Mouse (Mus musculus) kidney, postnatal 0 days (tissue): ENCODE results near the gene Adcy7. TPM values are rescaled to one million over a fixed set of nuclear protein-coding genes. Genes with fewer than 3 reads are reported as not detected.

Experiments
- ATAC-seq: fragments of 200-750 bp; cut with Nextera tagmentation; replicated peaks from 2 replicates; pipeline ENCODE4 v1.8.0; 2017; ENCODE audit warnings: low read depth, moderate number of reproducible peaks, moderate TSS enrichment, moderate library complexity; ENCODE audit not compliant: low FRiP score
- DNase-seq: peaks from one replicate; pipeline ENCODE4 v3.0.0-alpha.2; 2016; ENCODE audit warnings: low spot score
- H3K27ac ChIP-seq: fragments of 300-500 bp; sonication (generic); 2 replicates; pipeline ENCODE4 v1.5.1; 2014; ENCODE audit warnings: mild to moderate bottlenecking
- H3K27me3 ChIP-seq: fragments of 300-500 bp; sonication (generic); 2 replicates; pipeline ENCODE4 v1.6.1; 2014; ENCODE audit warnings: low read length, mixed read lengths; ENCODE audit not compliant: insufficient read depth
- H3K36me3 ChIP-seq: fragments of 300-500 bp; sonication (generic); 2 replicates; pipeline ENCODE4 v1.6.1; 2014; ENCODE audit warnings: low read length, mixed read lengths; ENCODE audit not compliant: insufficient read depth
- H3K4me1 ChIP-seq: fragments of 300-500 bp; sonication (generic); replicated peaks from 2 replicates; pipeline ENCODE4 v1.6.1; 2014; ENCODE audit warnings: antibody characterized with exemption, low read length, mixed read lengths; ENCODE audit not compliant: insufficient read depth
- H3K4me2 ChIP-seq: fragments of 300-500 bp; sonication (generic); 2 replicates; pipeline ENCODE4 v1.6.1; 2014; ENCODE audit warnings: mild to moderate bottlenecking, low read length, moderate library complexity, mixed read lengths
- H3K4me3 ChIP-seq: fragments of 300-500 bp; sonication (generic); replicated peaks from 2 replicates; pipeline ENCODE4 v1.5.1; 2014; ENCODE audit warnings: low read depth, low read length
- H3K9ac ChIP-seq: fragments of 300-500 bp; sonication (generic); 2 replicates; pipeline ENCODE4 v1.6.1; 2014; ENCODE audit warnings: low read depth, low read length
- H3K9me3 ChIP-seq: fragments of 300-500 bp; sonication (generic); replicated peaks from 2 replicates; pipeline ENCODE4 v1.6.1; 2016; ENCODE audit warnings: low read length, inconsistent platforms, mixed read lengths
- CTCF ChIP-seq: IDR thresholded peaks from 2 replicates; pipeline ENCODE4 v1.5.1; 2016; ENCODE audit warnings: antibody characterized with exemption, low read depth, mild to moderate bottlenecking, moderate library complexity
- WGBS: fragments of 180-500 bp; shearing (Covaris S2); extraction: QIAGEN DNeasy Blood & Tissue Kit; methylation state at CpG from one replicate; pipeline ENCODE4 v1.1.7; 2014; 5-methylcytosine and 5-hydroxymethylcytosine counted together
- polyA plus RNA-seq: library from polyadenylated mRNA; unstranded; fragments of >200 nt; fragmentation: Nextera tagmentation; extraction: Ambion mirVana; gene quantifications from 2 replicates; pipeline ENCODE4 v1.2.1, GENCODE M21; 2015

The Adcy7 gene
- polyA plus RNA-seq, 1 experiment from 2014 or later: 4.3 TPM

DNA sequence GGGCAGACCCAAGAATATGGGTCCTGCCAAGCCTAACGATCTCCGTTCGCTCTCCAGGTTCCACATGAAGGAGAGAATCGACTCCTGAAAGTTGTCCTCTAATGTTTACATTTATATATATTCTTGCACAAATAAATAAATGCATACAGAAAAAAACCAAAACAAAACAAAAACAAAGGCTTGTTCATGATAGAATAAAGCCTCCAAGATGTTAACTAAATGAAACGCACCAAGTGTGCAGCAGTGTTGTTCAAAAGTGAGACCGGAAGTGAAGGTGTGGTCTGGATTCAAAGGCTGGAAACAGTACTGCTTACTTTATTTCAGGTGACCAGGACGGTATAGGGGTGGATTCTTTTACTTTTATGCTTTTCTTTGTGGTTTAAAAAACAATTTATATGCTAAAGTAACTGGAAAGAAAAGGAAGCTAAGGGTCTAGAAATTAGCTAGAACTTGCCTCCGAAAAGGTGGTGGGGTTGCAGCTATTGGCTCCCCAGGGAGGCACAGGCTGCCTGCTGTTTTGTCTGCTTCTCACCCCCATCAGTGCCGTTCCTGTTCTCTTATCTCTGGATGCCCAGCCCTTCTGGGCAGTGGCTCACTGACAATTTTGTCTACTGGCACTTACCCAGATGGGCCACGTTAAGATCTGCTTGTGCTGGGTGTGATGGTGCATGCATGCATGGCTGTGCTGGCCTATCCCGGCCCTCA lies 90.4 kb downstream of the Adcy7 start:
- ATAC-seq: no peak
- H3K9me3 ChIP-seq: no peaks in the 10 kb centered on the region
- peak overlapping the region; percentile 94 for H3K4me3 ChIP-seq
- TF ChIP-seq CTCF: no peak
- peaks cover 15% of the 10 kb centered on the region for H3K36me3 ChIP-seq
- peak overlapping the region; percentile 93 for H3K9ac ChIP-seq
- peak overlapping the region; percentile 86; the same call in 1 of the 2 replicates for H3K27ac ChIP-seq
- peaks cover 9% of the 10 kb centered on the region for H3K4me1 ChIP-seq
- 23% methylated on average over 11 of the region's 11 CpGs for WGBS
- peak overlapping the region; percentile 93 for H3K4me2 ChIP-seq
- no peaks in the 10 kb centered on the region for H3K27me3 ChIP-seq
- peak; percentile 27 for DNase-seq

DNA sequence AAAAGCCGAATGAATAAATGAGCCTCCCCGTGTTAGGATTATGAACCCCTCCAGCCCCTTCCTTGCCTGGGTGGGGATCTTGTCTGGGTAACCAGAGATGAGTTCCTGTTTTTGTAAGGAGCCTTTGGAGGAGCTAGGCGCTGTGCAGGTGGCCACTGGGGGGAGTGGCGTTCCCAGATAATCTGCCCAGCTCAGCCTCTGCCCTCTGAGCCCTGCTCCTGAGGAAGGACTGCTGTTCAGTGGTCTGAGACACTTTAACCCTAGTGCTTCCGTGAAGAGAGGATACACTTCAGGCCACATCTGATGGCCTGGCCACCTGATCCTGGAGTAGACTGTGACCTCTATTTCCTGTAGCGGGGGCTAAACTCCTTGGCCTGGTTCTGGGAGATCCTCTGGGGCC lies 97.0 kb downstream of the Adcy7 start:
- H3K36me3 ChIP-seq: no peaks in the 10 kb centered on the region
- DNase-seq: peak; percentile 79
- H3K27me3 ChIP-seq: no peaks in the 10 kb centered on the region
- H3K9ac ChIP-seq: no peak overlapping the region
- no peaks in the 10 kb centered on the region for H3K4me1 ChIP-seq
- H3K4me2 ChIP-seq: no peak overlapping the region
- TF ChIP-seq CTCF: peak; percentile 73
- peak; percentile 80 for ATAC-seq
- H3K9me3 ChIP-seq: no peaks in the 10 kb centered on the region
- H3K27ac ChIP-seq: no peak overlapping the region
- WGBS: 10% methylated on average over 6 of the region's 6 CpGs
- no peak overlapping the region for H3K4me3 ChIP-seq

DNA sequence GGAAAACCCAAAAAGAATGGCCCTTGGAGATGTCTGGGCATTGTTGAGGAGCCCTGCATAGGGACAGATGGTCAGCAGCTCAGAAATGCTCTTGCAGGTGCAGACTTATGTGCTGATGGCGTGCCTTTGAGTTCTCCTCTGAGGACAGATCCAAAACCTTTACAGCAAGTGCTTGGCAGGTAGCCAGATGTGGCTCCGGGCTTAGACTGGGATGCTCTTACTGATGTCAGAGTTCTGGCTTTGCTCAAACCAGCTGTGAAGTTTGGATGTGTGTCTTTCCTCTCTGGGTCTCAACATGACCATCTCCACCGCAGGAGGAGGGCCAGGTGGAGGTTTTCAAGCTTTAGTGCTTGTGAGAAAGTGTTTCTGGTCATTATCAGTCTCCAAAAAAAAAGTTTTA lies 97.6 kb downstream of the Adcy7 start:
- H3K27me3 ChIP-seq: no peaks in the 10 kb centered on the region
- no peak overlapping the region for H3K9ac ChIP-seq
- H3K9me3 ChIP-seq: no peaks in the 10 kb centered on the region
- no peak overlapping the region for H3K4me3 ChIP-seq
- DNase-seq: no peak
- no peaks in the 10 kb centered on the region for H3K4me1 ChIP-seq
- 53% methylated on average over 3 of the region's 3 CpGs for WGBS
- 0 out of 2 replicates have a peak, but pooled peaks have one; percentile 10 for ATAC-seq
- no peak overlapping the region for H3K27ac ChIP-seq
- H3K36me3 ChIP-seq: no peaks in the 10 kb centered on the region
- no peak overlapping the region for H3K4me2 ChIP-seq
- TF ChIP-seq CTCF: no peak

DNA sequence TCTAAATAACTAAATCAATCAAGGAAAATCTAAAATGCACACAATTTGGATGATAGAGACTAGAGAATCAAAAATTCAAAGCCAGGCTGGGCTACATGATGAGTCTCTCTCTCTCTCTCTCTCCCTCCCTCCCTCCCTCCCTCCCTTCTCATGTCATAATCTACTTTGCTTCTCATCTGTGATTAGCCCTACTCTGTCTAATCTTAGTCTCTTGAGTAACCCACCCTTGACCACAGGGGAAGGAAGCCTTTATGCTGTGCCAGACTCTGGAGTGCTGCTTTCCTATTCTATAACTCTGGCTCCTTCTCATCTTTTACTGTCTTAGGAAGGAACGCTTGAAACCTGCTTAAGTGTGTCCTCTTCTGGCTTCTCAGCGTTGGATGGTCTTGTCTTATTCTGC lies 99.3 kb downstream of the Adcy7 start:
- ATAC-seq: no peak
- TF ChIP-seq CTCF: no peak

DNA sequence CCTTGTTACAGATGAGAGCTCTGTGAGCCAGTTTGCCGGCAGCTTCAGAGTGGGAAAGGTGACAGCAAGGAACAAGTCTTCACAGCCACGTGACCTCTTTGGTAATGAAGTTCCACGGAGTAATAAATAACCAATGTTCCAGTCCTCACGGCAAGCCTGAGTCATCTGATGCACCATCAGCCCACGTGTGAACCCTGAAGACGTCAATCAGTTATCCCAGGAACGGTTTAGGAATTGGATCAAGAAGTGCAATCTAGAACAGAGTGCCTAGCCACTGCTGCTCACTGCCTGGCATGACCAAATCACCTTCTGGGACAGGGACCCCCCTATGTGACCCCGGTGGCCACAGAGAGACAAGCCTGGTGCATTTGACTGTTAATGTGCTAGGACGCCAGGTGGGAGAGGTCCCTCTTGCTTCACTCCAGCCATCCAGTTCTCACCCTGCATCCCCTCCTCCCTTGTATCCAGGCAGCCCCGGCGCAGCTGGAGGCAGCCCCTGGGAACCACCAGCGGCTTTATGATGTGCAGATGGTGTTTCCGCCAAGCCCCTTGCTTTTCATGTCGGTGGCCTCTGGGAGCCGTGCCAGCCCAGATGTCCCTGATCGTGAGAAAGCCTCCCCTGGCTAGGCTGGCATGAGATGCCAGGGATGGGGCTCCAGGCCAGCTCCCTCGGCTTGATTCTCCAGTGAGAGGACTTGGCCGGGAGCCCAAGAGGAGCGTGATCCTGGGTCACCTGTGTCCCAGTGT lies 104.8 kb downstream of the Adcy7 start:
- no peaks in the 10 kb centered on the region for H3K36me3 ChIP-seq
- no peaks in the 10 kb centered on the region for H3K9me3 ChIP-seq
- ATAC-seq (peak; percentile 66; the same call in 1 of the 2 replicates), DNase-seq (peak; percentile 33)
- no peak overlapping the region for H3K9ac ChIP-seq
- H3K4me1 ChIP-seq: peaks cover 9% of the 10 kb centered on the region; the same call in 1 of the 2 replicates
- peak overlapping the region; percentile 6; the same call in 1 of the 2 replicates for H3K4me2 ChIP-seq
- TF ChIP-seq CTCF: no peak
- WGBS: 24% methylated on average over 19 of the region's 19 CpGs
- H3K27me3 ChIP-seq: no peaks in the 10 kb centered on the region
- H3K27ac ChIP-seq: no peak overlapping the region
- H3K4me3 ChIP-seq: no peak overlapping the region

More for the DNA sequence above, 99.3 kb downstream of the Adcy7 start:
- 81% methylated on average over 2 of the region's 2 CpGs for WGBS
- no peak for DNase-seq
- no peak overlapping the region for H3K27ac ChIP-seq
- H3K4me3 ChIP-seq: no peak overlapping the region
- H3K36me3 ChIP-seq: no peaks in the 10 kb centered on the region
- no peaks in the 10 kb centered on the region for H3K9me3 ChIP-seq
- H3K4me1 ChIP-seq: no peaks in the 10 kb centered on the region
- no peak overlapping the region for H3K4me2 ChIP-seq
- H3K9ac ChIP-seq: no peak overlapping the region
- no peaks in the 10 kb centered on the region for H3K27me3 ChIP-seq

Other genes starting within 250 kb of the Adcy7 start
- gene Cnep1r1, start 153.6 kb upstream of the Adcy7 start, polyA plus RNA-seq: 53.4 and 57.3 TPM in 2 replicates
- 31.7 and 34.2 TPM in 2 replicates for gene Heatr3, start 134.5 kb upstream of the Adcy7 start, polyA plus RNA-seq
- gene Tent4b, start 73.2 kb upstream of the Adcy7 start, polyA plus RNA-seq: 7.3 and 7.6 TPM in 2 replicates
- 64.6 and 75.1 TPM in 2 replicates for gene Brd7, start 89.8 kb downstream of the Adcy7 start, polyA plus RNA-seq
- gene Nkd1, start 249.0 kb downstream of the Adcy7 start, polyA plus RNA-seq: 64.6 and 68.1 TPM in 2 replicates